Mouse (Mus musculus) right cerebral cortex, adult 18-20 months (tissue): ENCODE results near the gene H2-Oa.

ENCODE experiments used
- DNase-seq: peaks from one replicate; pipeline ENCODE4 v3.0.0; 2022; ENCODE audit warnings: mixed read lengths

The H2-Oa gene

DNA sequence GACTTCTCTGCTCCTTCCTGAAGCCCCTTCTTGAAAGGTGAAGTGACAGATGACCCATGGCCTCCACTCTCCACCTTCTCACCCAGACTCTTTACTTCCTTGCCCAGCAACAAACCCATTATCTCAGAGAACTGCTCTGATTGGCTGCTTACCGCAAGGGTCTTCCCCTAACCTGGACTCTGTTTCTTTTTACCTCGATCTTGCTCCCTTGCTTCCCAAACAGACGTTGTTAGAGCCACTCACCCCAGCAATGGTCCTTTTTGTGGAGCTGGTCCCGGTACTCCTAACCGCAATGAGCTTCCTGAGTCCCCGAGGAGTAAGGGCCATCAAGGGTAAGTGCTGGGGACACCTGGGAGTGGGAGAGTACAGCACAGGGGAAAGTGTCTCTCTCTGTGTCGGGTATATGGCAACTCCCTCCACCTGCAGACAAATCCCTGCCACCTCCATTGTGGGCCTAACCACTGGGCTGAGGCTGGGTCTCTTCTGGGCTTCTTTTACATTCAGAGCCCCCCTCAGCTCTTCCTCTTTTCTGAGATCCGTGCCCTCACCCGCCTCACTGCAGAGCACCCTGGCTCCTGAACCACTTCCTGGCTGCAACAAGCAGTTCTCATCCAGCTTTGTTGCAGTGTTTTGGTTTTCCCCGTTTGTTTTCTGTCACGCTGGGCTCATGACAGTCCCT is at the start of gene H2-Oa:
TSS of gene H2-Oa (plus strand) at position 144 of the 679 bp plus-strand sequence.
- no peak for DNase-seq

DNA sequence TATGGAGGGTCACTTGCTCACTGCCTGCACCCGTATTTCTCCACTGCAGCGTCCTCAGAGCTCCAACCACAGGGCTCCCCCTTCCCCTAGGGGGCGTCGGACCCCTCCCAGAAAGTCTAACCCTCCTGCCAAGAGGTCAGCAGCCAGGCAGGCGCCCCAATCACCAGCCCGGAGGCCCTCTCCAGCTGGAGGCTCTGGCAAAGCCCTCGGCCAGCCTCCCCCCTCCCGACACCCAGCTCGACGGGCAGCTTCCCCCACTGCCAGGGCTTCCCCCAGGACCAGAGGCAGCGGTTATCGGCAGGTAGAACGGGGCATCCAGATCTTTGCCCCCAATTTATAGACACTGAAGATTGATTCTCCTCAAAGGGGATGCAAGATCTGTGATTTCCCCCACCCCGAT is 46.2 kb upstream of the H2-Oa start:
- no peak for DNase-seq

DNA sequence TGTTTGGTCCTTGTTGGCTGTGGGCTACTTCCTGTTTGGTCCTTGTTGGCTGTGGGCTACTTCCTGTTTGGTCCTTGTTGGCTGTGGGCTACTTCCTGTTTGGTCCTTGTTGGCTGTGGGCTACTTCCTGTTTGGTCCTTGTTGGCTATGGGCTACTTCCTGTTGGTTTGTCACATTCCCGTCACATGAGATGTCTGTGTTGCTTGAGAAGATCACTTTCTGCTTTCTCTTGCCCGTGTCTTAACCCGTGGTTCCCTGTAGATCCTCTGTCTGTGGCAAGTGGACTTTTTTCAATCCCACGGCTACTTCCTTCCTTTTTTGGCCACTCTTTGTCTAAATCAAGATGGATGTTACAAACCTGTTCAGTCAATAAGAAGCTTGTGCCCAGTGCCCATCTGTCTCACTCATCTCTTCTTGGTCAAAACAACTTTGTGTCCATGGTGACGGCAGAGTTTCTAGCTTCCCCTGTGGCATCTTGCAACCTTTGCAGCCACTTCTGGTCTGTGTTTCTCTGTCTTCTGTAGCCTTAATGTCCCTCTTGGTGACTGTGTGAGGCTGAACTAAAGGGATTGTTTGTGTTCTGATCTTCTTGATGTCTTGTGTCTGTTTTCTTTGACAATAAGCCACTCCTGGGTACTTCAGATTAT is 44.6 kb upstream of the H2-Oa start:
- no peak for DNase-seq

DNA sequence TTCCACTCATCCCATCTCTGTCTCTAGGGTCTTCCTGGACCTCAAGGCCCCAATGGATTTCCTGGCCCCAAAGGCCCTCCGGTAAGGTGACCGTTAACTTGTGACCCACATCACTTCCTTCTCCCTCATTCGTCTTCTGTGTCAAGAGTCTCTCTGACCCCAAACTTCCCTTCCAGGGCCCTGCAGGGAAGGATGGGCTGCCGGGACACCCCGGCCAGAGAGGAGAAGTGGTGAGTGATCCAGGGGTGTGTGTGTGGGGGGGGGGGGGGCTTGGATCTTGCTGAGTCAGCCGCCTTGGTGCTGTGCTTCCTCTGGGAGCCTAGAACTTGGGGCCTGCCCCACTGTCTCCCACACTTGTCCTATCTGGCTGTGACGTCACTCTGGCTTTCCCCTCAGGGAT is 34.9 kb upstream of the H2-Oa start:
- no peak for DNase-seq

DNA sequence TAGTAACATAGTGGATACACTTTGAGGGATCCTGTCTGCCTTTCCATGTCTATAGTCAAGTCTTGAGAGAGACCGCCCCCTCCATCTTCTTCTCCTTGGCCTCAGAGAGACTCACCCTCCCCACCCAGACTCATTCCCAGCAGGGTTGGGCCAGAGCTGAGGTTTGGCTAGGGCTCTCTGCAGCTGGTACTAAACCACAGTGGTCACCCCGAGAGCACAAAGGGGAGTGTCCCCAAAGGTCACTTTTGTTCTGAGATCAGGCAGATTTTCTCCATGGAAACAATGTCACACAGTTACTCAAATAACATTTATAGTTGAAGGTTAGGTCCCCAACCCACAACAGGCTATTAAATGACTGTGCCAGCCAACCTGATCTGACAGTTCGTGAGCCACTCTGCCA is 23.3 kb upstream of the H2-Oa start:
- no peak for DNase-seq

DNA sequence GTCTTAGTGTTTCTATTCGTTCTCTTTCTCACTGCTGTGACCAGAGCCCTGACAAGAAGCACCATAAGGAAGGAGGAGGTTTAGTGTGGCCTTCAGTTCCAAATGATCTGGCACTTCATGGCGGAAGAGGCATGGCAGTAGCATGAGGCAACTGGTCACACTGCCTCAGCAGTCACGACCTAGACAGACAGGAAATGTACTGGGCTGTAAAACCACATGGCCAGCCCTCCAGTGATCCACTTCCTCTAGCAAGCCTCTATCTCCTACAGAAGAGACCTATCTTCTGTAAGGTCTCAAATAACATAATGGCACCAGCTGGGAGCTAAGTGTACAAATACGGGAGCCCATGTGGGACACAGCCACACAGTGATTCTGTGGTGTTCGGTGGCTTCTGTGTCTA is 20.0 kb upstream of the H2-Oa start:
- no peak for DNase-seq

DNA sequence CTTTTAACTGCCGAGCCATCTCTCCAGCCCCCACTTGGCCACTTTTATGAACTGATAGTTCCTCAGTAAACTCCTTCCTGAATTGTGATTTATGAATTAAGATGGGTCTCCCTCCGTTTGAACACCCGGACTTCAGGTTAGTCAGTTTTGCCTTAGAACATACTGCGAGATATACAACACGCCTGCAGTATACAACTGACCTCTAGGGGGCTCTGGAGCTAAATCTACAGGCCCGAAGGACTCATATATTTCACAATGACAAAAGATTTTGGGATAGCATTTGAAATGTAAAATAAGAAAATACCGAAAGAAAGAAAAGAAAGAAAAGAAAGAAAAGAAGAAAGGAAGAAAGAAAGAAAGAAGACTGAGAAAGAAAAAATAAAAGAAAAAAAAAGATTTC is 16.9 kb upstream of the H2-Oa start:
- DNase-seq: peak; percentile 46

DNA sequence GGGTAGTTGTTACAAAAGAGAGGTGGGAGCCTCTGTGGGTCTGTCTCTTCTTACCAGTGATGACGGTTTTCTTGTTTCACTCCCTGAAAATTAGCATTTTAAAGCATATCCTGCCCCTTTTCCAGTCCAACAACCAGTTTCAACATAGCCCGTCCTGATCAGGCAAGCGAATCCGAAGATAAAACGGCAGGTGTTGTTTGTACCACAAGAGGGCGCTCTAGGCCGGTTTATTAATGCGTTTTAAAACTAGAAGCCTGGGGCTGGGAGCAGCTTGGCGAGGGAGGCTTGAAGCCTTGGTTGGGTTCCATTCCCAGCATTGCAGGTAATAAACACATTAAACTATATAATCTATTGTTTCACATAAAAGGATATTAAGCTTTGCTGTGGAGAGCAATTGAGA is 14.6 kb upstream of the H2-Oa start:
- DNase-seq: peak; percentile 57

DNA sequence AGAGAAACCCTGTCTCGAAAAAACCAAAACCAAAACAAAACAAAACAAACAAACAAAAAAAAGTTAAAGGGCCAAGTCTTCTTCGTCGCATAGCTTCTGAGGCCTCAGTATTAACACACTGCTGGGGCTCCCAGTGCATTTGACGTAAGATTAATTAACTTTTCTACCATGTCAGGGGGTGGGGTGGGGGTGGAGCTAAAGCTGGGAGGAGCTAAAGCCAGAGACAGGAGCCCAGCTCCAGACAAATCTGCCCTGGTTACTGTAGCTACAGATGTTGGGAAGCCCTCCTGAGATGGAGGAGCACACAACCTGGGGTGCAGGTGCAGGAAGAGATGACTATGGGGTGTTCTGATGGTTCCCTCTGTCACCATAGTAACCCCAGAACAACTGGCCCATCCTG is 14.0 kb upstream of the H2-Oa start:
- no peak for DNase-seq

DNA sequence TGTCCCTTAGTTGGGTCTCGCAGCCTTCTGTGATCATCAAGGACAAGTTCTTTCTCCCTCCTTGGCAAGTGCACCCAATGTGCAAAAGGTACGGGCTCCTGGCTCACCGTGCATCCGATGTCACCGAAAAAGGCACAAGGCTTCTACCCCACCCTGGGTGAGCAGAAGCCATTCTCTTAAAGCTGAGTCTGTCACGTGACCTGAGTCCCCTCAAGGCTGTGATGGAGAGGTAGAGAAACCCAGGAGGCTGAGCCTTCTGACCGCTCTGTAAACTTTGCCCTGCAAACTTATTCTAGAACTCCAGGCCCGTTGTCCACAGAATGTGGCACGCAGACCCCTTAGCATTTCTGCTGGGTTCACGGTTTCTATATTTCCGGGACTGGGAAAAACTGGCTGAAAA is 13.1 kb upstream of the H2-Oa start:
- no peak for DNase-seq

DNA sequence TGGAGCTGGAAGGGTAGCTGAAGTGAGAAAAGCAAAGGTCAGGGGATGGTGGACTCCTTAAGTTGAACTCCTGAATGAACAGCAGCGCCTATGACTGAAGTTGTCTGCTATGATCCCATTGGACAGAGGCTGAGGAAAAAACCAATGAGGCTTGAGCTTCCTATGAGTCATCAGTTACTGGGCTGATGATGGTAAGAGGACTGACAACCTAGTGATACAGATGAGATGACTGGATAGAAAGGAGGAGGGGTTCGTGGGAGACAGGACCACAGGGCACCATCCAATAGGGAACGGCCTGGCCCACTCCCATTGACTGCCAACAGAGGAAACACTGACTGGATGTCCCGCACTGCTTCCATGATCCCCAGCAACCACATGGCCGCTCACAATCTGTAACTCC is 12.5 kb upstream of the H2-Oa start:
- peak; percentile 57 for DNase-seq

DNA sequence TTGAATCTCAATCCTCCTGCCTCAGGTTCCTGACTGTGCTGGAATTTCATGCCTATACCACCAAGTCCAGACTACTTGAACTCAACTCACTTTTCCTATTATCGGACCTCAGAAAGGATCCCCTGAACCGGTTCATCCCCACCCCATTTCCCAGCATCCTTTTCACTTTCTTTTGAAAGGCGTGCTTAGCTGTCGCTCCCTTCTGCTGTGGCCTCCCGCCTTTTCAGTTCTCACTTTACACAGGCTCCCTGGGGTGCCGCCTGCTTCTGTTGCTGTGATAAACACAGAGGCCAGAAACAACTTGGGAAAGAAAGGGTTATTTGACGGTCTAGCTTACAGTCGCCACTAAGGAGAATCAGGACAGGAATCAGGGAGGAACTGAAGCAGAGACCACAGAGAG is 9.0 kb upstream of the H2-Oa start:
- DNase-seq: no peak

DNA sequence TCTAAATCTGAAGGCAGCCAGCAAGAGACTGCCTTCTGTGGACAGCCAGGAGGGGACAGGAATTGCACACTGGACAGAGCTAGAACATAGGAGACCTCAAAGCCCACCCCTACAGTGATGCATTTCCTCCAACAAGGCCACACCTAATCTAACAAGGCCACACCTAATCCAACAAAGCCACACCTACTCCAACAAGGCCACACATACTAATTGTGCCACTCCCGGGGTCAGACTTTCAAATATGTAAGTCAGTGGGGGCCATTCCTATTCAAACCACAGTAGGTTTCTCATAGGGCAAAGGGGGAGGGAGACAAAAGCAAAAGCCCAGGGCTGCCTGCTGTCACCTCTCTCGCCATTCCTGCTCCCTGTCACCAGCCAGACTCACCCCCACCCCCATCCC is 4.8 kb upstream of the H2-Oa start:
- DNase-seq: no peak

DNA sequence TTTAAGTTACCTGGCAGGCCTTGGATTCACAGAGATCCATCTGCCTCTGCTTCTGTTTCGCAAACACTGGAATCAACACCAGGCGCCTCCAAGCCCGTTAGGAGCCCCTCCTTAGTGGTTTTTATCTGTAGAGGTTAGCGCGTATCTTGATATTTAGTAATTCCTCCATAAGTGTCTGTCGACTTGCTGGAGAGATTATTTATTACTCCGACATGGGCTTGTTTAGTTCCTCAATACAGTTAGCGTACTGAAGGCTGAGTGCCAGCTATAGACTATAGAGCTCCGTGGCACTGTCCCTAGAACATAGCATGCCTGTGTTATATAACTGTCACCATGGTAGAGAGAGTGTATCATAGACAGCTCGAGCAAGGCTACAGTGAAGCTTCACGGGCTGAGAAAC is 4.0 kb upstream of the H2-Oa start:
- DNase-seq: no peak

DNA sequence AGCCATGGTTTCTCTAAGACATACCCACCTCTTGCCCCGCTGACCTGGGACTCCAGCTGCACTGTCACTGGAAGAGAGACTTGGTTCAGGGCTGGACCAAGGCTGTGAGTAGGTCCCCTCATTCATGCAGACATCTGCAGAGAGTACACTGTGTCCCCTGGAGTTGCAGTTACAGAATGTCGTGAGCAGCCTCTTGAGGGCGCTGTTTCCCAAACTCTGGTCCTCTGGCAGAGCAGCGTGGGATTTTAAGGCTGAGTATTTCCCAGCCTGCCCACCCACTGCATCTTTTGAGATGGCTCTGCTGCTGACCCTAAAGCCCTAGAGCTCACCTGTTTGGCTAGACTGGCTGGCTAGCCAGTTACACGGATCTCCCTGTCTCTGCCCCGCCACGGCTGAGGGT is 1.2 kb upstream of the H2-Oa start:
- DNase-seq: no peak

DNA sequence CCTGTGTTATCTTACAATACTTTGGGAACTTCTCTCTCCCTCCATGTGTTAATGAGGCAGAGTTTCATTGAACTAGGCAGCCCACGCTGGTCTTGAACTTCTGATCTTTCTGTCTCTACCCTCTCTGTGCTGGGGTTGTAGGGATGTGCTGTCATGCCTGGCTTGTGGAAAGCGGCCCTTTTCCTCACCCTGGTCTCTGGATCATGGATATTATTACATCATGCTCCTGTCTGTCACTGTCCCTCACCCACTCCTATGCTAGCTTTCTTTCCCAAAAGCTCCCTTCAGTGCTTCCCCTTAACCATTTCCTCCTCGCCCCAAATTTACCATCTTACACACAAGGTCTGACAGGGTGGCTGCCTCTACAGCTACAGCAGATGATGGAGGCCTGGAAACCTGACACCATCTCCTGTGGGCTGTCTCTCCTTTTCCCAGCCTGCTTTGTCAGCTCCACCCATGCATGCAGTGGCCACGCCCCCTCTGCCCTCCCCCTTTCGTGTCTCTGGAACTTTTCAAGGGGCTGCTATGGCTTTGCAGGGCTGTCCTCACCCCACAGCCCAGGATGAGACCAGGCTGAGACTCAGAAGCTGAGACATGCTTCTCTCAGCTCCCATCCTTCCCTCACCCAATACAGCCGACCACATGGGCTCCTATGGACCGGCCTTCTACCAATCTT is 1.2 kb downstream of the H2-Oa start:
- no peak for DNase-seq

DNA sequence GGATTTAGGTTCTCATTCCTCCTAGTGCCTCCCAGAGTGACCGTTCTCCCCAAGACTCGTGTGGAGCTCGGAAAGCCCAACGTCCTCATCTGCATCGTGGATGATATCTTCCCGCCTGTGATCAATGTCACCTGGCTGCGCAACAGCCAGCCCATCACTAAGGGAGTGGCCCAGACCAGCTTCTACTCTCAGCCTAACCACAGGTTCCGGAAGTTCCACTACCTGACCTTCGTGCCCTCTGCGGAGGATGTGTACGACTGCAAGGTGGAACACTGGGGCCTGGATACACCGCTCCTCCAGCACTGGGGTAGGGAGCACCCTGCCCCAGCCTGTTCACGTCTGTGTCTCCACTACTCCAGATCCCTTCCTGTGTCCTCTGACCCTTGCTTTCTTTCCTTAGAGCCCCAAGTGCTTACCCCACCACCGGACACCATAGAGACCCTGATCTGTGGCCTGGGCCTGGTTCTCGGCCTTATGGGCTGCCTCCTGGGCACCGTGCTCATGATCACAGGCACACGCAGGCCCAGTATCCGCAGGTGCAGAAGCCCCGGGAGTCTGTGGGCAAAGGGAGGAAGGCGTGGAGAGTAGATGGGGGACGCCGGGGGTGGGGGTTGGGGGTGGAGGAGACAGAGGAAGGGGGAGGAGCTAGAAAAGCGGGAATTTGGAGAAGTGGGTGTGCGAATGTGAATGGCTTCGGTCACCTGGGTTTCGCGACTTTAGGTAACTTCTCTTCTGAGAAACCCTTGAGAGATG is 2.3 kb downstream of the H2-Oa start:
- no peak for DNase-seq

DNA sequence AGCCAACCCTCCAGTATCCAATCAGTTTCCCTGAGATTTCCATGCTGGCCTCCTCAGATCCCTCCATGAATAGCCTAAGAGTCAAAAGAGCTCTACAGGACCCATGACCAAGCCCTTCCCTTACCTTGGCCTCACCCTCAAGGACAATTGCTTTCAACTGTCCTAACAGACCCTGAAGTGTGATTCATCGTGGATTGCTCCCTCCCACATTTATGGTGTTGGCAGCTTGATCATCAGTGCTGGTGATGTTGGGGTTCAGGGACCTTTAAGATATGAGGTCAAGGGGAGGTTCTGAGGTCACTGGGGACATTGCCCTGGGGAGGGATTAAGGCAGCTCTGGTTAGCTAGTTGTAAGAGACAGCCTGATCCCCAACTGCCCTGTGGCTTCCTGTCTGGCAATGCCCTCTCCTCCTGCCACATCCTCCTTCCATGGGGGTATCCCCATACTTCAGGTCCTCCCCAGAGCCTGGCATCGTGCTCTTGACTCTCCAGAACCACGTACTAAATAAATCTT is 4.4 kb downstream of the H2-Oa start:
- DNase-seq: no peak

DNA sequence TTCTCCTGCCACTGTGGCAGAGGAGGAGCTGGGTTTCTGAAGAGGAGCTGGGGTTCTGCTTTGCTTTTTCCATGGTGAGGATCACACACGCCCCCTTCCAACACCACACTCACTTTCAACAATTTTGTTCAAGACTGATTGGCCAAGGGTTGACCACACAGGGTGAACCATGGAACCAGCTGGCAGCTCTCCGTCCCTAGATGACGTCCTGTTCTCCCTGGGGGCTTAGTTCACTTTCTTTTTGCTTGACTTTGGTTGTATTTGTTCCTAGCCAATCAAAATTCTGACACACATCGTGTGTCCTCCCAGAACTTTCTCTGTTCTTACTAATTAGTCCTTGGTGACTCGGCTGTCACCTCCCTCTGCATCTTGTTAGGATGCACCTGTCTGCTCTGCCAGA is 5.1 kb downstream of the H2-Oa start:
- DNase-seq: no peak

DNA sequence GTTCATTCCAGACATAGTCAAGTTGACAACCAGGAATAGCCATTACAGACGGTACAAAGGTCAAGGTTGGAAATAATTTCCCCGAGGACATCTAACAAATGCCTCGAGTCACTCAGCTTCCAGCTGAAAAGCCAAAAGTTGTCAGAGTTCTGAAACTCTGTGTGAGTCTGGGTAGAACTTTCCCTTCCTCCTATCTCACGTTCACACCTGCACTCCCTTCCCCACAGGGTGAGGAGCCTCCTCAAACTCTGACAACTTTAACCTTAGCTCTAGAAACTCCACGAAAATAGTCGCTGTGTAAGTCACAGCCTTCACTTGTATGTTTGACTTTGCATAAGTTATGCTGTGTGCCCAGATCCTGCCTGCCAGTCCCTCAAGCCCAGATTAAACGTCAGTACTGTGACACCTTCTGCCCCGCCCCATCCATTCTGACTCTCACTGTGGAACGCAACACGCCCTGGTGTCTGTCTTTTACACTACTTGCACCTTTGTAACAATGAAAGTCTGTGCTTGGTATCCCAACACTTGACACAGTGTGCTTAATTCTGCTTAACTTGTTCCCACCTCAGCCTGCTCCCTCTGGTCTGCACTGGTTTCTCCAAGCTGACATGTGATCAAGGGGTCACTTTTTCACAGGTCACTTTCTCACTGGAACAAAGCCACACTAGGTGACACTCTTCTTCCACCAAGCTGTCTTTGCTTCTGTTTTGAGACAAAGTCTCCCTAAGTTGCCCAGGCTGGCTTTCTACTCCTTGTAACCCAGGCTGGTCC is 6.8 kb downstream of the H2-Oa start:
- DNase-seq: no peak

DNA sequence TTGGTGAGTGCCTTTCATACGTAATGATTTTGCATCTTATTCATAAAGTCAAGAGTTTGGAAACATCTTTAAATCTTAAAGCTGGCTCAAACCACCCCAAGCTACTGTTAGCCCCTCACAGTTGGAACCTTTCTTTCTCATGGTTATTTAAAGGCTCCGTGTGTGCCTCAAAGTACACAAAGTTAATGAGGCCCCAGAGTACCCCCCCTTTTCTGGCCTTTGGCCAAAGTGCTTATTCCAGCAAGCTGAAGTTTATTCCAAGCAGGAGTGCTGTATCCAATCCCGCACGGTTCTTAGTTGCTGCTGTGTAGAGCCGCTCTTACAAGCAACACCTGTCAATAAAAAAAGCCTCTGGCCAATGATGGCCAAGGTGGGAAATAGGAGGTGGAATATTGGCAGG is 7.4 kb downstream of the H2-Oa start:
- no peak for DNase-seq

DNA sequence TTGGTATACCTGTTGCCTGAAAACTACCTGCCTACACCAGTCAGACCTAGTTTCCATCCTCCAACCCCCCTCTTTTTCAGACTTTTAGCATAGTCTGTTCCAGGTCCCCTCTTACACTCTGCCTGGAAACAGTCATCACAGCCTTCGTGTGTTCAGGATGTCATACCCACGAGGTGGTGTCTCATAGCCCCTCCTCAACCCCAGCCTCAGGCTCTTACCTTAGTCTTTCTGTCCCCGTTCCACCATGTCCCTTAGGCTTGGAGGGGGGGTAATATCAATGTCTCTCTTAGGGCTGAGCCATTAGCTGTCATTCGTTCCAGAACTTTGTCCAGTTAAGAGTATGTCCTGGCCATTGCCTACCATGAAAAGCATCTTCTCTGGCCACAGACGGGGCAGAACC is 9.0 kb downstream of the H2-Oa start:
- no peak for DNase-seq

DNA sequence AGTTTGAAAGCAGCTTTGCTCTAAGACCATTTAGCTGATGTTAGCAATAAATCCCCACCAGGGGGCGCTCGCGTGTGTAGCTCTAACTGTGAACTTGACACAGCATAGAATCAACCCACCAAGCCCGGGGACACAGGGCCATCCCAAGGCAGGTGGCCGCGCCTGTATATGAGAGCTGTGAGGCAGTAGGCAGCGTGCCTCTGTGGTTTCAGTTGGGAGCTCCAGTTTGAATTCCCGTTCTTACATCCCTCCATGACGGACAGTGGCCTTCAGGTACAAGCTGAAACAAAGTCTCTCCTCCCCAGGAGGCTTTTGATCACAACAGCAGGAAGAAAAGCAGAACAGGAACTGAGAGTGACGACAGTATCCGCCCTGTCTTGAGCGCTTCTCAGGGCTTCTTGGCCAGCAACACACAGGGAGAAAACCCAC is 9.5 kb downstream of the H2-Oa start:
- peak; percentile 85 for DNase-seq
